Mouse (Mus musculus): ENCODE data around the gene Olfr1288. TPM values are rescaled to one million over a fixed set of nuclear protein-coding genes. Genes with fewer than 3 reads are reported as not detected.

The Olfr1288 gene
- polyA plus RNA-seq (2012; rRNA removed) = not detected in 2 replicates

GRCm38 (mm10) chr2:111473801-111474200 is at the start of gene Olfr1288:
Gene Olfr1288 (plus strand): TSS chr2:111474101.

DNA sequence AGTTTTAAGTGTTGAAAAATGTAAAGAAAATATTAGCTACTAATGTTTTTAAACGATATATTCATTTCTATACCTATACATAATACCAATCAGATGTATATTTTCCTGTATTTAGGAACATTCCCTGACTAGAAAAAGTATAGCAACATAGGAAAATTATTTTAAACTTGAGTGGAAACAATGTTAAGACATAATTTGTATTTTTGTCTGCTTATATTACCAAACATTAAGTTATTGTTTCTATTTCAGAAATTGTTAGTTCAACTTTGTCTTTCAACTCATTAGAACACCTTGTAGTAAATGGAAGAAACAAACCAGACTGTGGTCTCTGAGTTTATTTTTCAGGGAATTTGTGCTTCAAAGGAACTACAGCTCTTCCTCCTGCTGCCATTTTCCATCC is 25.1 kb upstream of the Olfr1288 start, which contains the start of gene Olfr1287:
Gene Olfr1287 (plus strand): TSS at position 301 of the 400 bp plus-strand sequence.

DNA sequence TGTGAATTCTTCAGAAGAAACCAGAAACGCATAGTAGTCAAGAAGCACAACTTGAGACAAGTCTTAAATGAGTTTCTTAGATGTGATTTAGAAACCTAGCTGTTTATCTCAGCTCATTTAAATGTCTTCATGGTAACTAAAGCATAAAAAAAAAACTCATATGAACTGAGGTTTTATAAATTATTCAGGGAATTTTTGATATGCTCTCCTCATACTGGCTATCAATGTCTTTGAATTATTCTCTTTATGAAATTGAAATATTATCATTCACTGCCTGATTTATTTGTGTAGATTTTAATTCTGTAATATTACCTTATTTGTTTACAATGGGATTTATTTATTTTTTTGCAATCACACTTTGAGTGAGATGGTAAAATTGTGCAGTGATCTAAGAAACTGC is 6.6 kb downstream of the Olfr1288 start, which contains the start of gene Olfr1289:
Gene Olfr1289 (plus strand): TSS at position 301 of the 400 bp plus-strand sequence.

GRCm38 (mm10) chr2:111493729-111494128 is 19.8 kb downstream of the Olfr1288 start, which contains the start of gene Olfr1290:
Gene Olfr1290 (minus strand): TSS chr2:111493829.

DNA sequence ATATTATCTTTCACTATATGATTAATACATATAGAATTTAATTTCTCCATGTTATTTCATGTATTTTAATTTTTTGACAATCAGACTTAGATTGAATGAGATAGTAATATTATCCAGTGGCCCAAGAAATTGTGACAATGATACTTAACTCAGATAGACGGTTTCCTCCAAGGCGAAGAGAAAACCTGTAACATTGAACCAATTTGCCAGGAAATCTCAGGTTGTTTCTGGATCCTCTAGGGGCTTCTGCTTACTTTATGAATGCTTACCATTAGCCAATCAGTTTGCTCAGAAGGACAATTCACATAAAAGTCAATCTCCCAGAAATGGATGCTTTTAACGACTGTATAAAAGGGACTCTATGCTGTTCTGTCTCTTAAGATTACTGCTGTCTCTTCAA is 23.0 kb downstream of the Olfr1288 start, which contains the start of gene Olfr1291-ps1:
Gene Olfr1291-ps1 (plus strand): TSS at position 301 of the 400 bp plus-strand sequence.

DNA sequence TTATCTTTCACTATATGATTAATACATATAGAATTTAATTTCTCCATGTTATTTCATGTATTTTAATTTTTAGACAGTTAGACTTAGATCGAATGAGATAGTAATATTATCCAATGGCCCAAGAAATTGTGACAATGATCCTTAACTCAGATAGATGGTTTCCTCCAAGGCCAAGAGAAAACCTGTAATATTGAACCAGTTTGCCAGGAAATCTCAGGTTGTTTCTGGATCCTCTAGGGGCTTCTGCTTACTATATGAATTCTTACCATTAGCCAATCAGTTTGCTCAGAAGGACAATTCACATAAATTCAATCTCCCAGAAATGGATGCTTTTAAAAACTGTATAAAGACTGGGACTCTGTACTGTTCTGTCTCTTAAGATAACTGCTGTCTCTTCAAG is 51.0 kb downstream of the Olfr1288 start, which contains the start of gene Olfr1293-ps:
Gene Olfr1293-ps (plus strand): TSS at position 301 of the 400 bp plus-strand sequence.

Other genes with a start within 250 kb of the Olfr1288 start
- gene 4930430A15Rik, start 244.5 kb upstream of the Olfr1288 start, polyA plus RNA-seq (2012; rRNA removed) = not detected in 2 replicates
- not detected in 2 replicates for gene Olfr1275, start 238.8 kb upstream of the Olfr1288 start, polyA plus RNA-seq (2012; rRNA removed)
- gene Olfr1276, start 219.6 kb upstream of the Olfr1288 start, polyA plus RNA-seq (2012; rRNA removed) = not detected in 2 replicates
- not detected in 2 replicates for gene Olfr1277, start 200.0 kb upstream of the Olfr1288 start, polyA plus RNA-seq (2012; rRNA removed)
- not detected in 2 replicates for gene Olfr1278, start 184.0 kb upstream of the Olfr1288 start, polyA plus RNA-seq (2012; rRNA removed)
- not detected in 2 replicates for gene Olfr1279, start 173.5 kb upstream of the Olfr1288 start, polyA plus RNA-seq (2012; rRNA removed)
- gene Olfr1280, start 160.1 kb upstream of the Olfr1288 start, polyA plus RNA-seq (2012; rRNA removed) = not detected in 2 replicates
- not detected in 2 replicates for gene Olfr1281, start 147.6 kb upstream of the Olfr1288 start, polyA plus RNA-seq (2012; rRNA removed)
- gene Olfr1282, start 138.0 kb upstream of the Olfr1288 start, polyA plus RNA-seq (2012; rRNA removed) = not detected in 2 replicates
- gene Olfr1283, start 107.3 kb upstream of the Olfr1288 start, polyA plus RNA-seq (2012; rRNA removed) = not detected in 2 replicates
- gene Olfr1284, start 98.6 kb upstream of the Olfr1288 start, polyA plus RNA-seq (2012; rRNA removed) = not detected in 2 replicates
- gene Olfr1286, start 51.0 kb upstream of the Olfr1288 start, polyA plus RNA-seq (2012; rRNA removed) = not detected in 2 replicates
- gene Olfr1287, start 25.0 kb upstream of the Olfr1288 start, polyA plus RNA-seq (2012; rRNA removed) = not detected in 2 replicates
- not detected in 2 replicates for gene Olfr1289, start 6.7 kb downstream of the Olfr1288 start, polyA plus RNA-seq (2012; rRNA removed)
- gene Olfr1290, start 19.7 kb downstream of the Olfr1288 start, polyA plus RNA-seq (2012; rRNA removed) = not detected in 2 replicates
- gene Olfr1291-ps1, start 23.1 kb downstream of the Olfr1288 start, polyA plus RNA-seq (2012; rRNA removed) = not detected in 2 replicates
- not detected in 2 replicates for gene Olfr1293-ps, start 51.1 kb downstream of the Olfr1288 start, polyA plus RNA-seq (2012; rRNA removed)
- gene Olfr1294, start 66.2 kb downstream of the Olfr1288 start, polyA plus RNA-seq (2012; rRNA removed) = not detected in 2 replicates
- gene Olfr1295, start 95.6 kb downstream of the Olfr1288 start, polyA plus RNA-seq (2012; rRNA removed) = not detected in 2 replicates
- not detected in 2 replicates for gene Olfr1297, start 152.4 kb downstream of the Olfr1288 start, polyA plus RNA-seq (2012; rRNA removed)
- not detected in 2 replicates for gene Olfr1298, start 175.1 kb downstream of the Olfr1288 start, polyA plus RNA-seq (2012; rRNA removed)
- gene Olfr1299, start 187.3 kb downstream of the Olfr1288 start, polyA plus RNA-seq (2012; rRNA removed) = not detected in 2 replicates

All from central nervous system, embryonic 18 days (tissue).